Mouse (Mus musculus): Measurements from ENCODE around the gene Copa. TPM values are rescaled to one million over a fixed set of nuclear protein-coding genes. Genes with fewer than 3 reads are reported as not detected.

The Copa gene
- polyA plus RNA-seq, 1 experiment from 2014 or later, result 183 TPM

DNA sequence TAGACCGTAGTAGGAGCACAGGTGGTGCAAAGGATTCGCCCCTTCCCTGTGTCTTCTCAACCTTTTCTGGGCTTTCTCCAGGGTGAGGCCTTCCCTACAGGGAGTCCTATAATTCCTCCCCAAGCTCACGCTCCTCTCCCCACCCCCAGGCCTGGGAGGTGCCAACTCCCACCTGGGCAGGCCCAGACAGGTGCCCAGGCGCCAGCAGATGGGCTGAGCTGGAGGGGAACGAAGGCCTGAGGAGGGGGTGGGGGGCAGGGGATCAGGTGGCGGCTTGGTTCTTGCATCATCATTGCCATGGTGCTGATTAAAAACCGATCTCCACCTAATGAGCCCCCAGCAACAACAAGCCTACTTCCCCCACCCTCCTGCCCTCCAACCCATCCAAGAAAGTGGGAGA lies 23.5 kb upstream of the Copa start:
- H3K4me1 ChIP-seq (replicated peaks), result peaks cover 85% of the 10 kb centered on the region
- no peak overlapping the region for H3K9ac ChIP-seq
- no peak; the same call in 1 of the 2 replicates for ATAC-seq (ENCODE audit: low read depth)
- 0 out of 2 replicates have a peak overlapping the region, but pooled peaks have one; percentile 34 for H3K4me2 ChIP-seq
- H3K4me3 ChIP-seq, result no peak overlapping the region
- H3K36me3 ChIP-seq, result no peaks in the 10 kb centered on the region
- no peaks in the 10 kb centered on the region for H3K27me3 ChIP-seq
- H3K9me3 ChIP-seq, result no peaks in the 10 kb centered on the region
- peak overlapping the region; percentile 89 for H3K27ac ChIP-seq (replicated peaks)
- 33% methylated on average over 7 of the region's 7 CpGs for WGBS

GRCm38 (mm10) chr1:172060659-172061058 lies 21.7 kb upstream of the Copa start:
- Histone ChIP-seq H3K4me3 (no peak overlapping the region), H3K27me3 (no peaks in the 10 kb centered on the region), H3K9ac (peak overlapping the region; percentile 34; the same call in 1 of the 2 replicates), H3K36me3 (peaks cover 16% of the 10 kb centered on the region), H3K27ac (replicated peaks) (peak overlapping the region; percentile 89), H3K4me1 (replicated peaks) (peaks cover 87% of the 10 kb centered on the region), H3K9me3 (no peaks in the 10 kb centered on the region), H3K4me2 (peak overlapping the region; percentile 29; the same call in 1 of the 2 replicates)
- peak; percentile 41; the same call in 1 of the 2 replicates for ATAC-seq (ENCODE audit: low read depth)
- 27% methylated on average over 4 of the region's 4 CpGs for WGBS

DNA sequence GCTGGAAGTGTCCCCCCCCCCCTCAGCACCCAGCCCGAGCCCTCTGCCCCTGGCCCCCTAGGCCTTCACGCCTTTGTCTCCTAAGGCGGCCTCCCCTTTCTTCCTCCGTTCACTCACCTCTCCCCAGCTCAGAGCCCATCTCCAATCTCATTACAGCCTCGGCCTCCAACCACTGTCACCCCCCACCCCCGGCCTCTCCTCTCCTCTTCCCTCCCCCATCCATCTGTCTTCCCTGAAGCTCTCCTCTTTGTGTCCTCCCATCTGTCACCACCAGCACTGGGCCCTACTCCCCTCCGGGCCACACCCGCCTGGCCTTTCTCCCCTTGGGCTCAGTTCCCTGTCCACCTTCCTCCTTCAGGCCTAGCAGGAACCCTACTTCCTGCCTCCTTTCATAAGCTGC lies 21.1 kb upstream of the Copa start:
- 5% methylated on average over 8 of the region's 8 CpGs for WGBS
- H3K9ac ChIP-seq, result peak overlapping the region; percentile 34; the same call in 1 of the 2 replicates
- H3K36me3 ChIP-seq, result peaks cover 21% of the 10 kb centered on the region
- H3K4me3 ChIP-seq, result no peak overlapping the region
- peak overlapping the region; percentile 89 for H3K27ac ChIP-seq (replicated peaks)
- H3K27me3 ChIP-seq, result no peaks in the 10 kb centered on the region
- peak; percentile 17 for ATAC-seq (ENCODE audit: low read depth)
- H3K9me3 ChIP-seq, result no peaks in the 10 kb centered on the region
- peak overlapping the region; percentile 29; the same call in 1 of the 2 replicates for H3K4me2 ChIP-seq
- peaks cover 83% of the 10 kb centered on the region for H3K4me1 ChIP-seq (replicated peaks)

DNA sequence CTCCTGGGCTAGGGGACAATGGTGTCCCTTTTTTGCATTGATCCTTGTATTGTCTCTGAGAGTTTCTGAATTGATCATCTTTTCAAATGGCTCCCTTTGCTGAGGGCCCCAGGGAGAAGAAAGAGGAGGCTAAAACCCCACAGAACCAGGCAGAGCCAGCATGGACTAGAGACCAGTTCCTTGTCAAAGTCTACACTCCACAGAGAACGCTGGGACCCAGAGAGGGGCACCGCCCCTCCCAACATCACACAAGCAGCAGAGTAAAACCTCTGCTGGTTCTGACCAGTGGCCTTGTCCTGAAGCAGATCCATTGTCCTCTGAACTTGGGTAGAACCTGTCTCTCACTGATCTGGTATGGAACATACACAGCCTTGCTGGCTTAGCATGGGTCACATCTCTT lies 20.2 kb upstream of the Copa start:
- 83% methylated on average over 2 of the region's 2 CpGs for WGBS
- H3K4me1 ChIP-seq (replicated peaks), result peaks cover 76% of the 10 kb centered on the region
- no peak for ATAC-seq (ENCODE audit: low read depth)
- H3K27me3 ChIP-seq, result no peaks in the 10 kb centered on the region
- no peaks in the 10 kb centered on the region for H3K9me3 ChIP-seq
- H3K4me2 ChIP-seq, result no peak overlapping the region
- H3K4me3 ChIP-seq, result no peak overlapping the region
- no peak overlapping the region for H3K9ac ChIP-seq
- H3K27ac ChIP-seq (replicated peaks), result peak overlapping the region; percentile 89
- H3K36me3 ChIP-seq, result peaks cover 29% of the 10 kb centered on the region

- Histone ChIP-seq H3K36me3 (peaks cover 43% of the 10 kb centered on the region), H3K9ac (no peak overlapping the region), H3K9me3 (no peaks in the 10 kb centered on the region), H3K27ac (replicated peaks) (no peak overlapping the region; the same call in 1 of the 2 replicates), H3K4me3 (no peak overlapping the region), H3K4me2 (no peak overlapping the region), H3K4me1 (replicated peaks) (peaks cover 63% of the 10 kb centered on the region), H3K27me3 (no peaks in the 10 kb centered on the region)
- WGBS, result 29% methylated on average over 4 of the region's 4 CpGs
- ATAC-seq (ENCODE audit: low read depth), result no peak
These were observed 18.9 kb upstream of the Copa start for GRCm38 (mm10) chr1:172063291-172064023.

- peaks cover 51% of the 10 kb centered on the region for H3K4me1 ChIP-seq (replicated peaks)
- H3K27me3 ChIP-seq, result no peaks in the 10 kb centered on the region
- H3K36me3 ChIP-seq, result peaks cover 55% of the 10 kb centered on the region
- no peaks in the 10 kb centered on the region for H3K9me3 ChIP-seq
- peak overlapping the region; percentile 86 for H3K27ac ChIP-seq (replicated peaks)
- H3K4me3 ChIP-seq, result no peak overlapping the region
- H3K4me2 ChIP-seq, result no peak overlapping the region
- H3K9ac ChIP-seq, result 0 out of 2 replicates have a peak overlapping the region, but pooled peaks have one; percentile 41
- WGBS, result 44% methylated on average over 13 of the region's 13 CpGs
- peak; percentile 69 for ATAC-seq (ENCODE audit: low read depth)
These were observed 17.7 kb upstream of the Copa start for GRCm38 (mm10) chr1:172064613-172065141.

GRCm38 (mm10) chr1:172070227-172070626 lies 12.1 kb upstream of the Copa start:
- Histone ChIP-seq H3K27me3 (no peaks in the 10 kb centered on the region), H3K36me3 (peaks cover 99% of the 10 kb centered on the region), H3K27ac (replicated peaks) (no peak overlapping the region), H3K4me2 (no peak overlapping the region), H3K4me3 (no peak overlapping the region), H3K9me3 (no peaks in the 10 kb centered on the region), H3K4me1 (replicated peaks) (peaks cover 6% of the 10 kb centered on the region), H3K9ac (no peak overlapping the region)
- ATAC-seq (ENCODE audit: low read depth), result no peak
- 88% methylated on average over 6 of the region's 6 CpGs for WGBS

- Histone ChIP-seq H3K4me2 (no peak overlapping the region), H3K4me3 (no peak overlapping the region), H3K36me3 (peaks cover 100% of the 10 kb centered on the region), H3K9ac (no peak overlapping the region), H3K27ac (replicated peaks) (no peak overlapping the region), H3K9me3 (no peaks in the 10 kb centered on the region), H3K4me1 (replicated peaks) (no peaks in the 10 kb centered on the region), H3K27me3 (no peaks in the 10 kb centered on the region)
- WGBS, result 39% methylated on average over 4 of the region's 4 CpGs
- no peak; the same call in 1 of the 2 replicates for ATAC-seq (ENCODE audit: low read depth)
These were observed 10.8 kb upstream of the Copa start for GRCm38 (mm10) chr1:172071556-172071955.

DNA sequence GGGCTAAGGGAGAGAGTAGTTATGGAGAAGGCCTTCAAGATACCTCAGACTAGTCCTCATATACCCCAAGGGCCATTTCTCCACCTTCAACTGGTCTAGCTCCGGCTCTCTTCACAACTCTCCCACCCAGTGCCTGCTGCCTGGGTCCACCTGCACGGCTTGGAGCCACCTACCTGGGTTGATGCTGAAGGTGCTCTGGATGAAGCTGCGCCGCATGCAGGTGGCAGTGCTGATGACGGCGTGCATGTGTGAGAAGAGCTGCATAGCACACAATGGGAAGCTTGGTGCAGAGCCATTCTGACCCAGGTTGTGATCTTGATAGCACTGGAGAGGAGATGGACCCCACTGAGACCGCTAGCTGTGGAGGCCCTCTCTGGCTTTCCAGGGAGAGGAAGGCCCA lies 9.7 kb upstream of the Copa start:
- WGBS, result 94% methylated on average over 7 of the region's 7 CpGs
- Histone ChIP-seq H3K4me1 (replicated peaks) (no peaks in the 10 kb centered on the region), H3K27me3 (no peaks in the 10 kb centered on the region), H3K9me3 (no peaks in the 10 kb centered on the region), H3K27ac (replicated peaks) (0 out of 2 replicates have a peak overlapping the region, but pooled peaks have one; percentile 18), H3K36me3 (peaks cover 96% of the 10 kb centered on the region), H3K4me3 (no peak overlapping the region), H3K4me2 (no peak overlapping the region), H3K9ac (no peak overlapping the region)
- ATAC-seq (ENCODE audit: low read depth), result no peak

- Histone ChIP-seq H3K4me1 (replicated peaks) (peaks cover 9% of the 10 kb centered on the region), H3K4me3 (no peak overlapping the region), H3K9ac (no peak overlapping the region), H3K4me2 (no peak overlapping the region), H3K27me3 (no peaks in the 10 kb centered on the region), H3K36me3 (peaks cover 69% of the 10 kb centered on the region), H3K27ac (replicated peaks) (no peak overlapping the region), H3K9me3 (no peaks in the 10 kb centered on the region)
- WGBS, result 78% methylated on average over 5 of the region's 5 CpGs
- no peak for ATAC-seq (ENCODE audit: low read depth)
These were observed 4.3 kb upstream of the Copa start for GRCm38 (mm10) chr1:172077981-172078380.

DNA sequence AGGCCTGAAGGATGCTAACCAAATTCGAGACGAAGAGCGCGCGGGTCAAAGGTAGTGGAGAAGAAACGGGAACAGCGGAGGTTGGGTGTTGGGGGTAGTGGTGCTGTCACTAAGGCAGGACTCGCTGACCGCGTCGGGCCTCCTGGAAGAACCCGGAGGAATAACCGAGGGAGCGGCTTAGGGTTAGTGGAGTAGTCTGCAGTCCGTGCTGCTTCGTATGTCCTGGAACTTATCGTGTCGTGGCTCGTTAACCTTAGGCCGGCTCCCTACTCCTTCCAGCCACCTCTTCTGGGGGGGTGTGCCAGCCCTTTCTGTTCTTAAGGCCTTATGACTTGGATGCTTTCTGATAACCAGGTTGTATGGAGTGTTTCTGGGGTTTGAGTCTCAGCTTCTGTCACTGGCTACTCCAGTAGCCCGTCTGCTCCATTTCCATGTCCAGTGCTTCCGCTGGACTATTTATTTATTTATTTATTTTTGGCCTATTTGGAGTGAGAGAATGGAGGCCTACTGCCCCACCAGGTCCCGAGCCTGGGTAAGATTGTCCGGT lies 643 bp downstream of the Copa start:
- H3K9ac ChIP-seq, result peak overlapping the region; percentile 93
- ATAC-seq (ENCODE audit: low read depth), result peak; percentile 82
- H3K4me3 ChIP-seq, result peak overlapping the region; percentile 90
- no peaks in the 10 kb centered on the region for H3K9me3 ChIP-seq
- WGBS, result 3% methylated on average over 24 of the region's 24 CpGs
- H3K4me2 ChIP-seq, result peak overlapping the region; percentile 90
- H3K36me3 ChIP-seq, result peaks cover 23% of the 10 kb centered on the region
- peak overlapping the region; percentile 87 for H3K27ac ChIP-seq (replicated peaks)
- H3K27me3 ChIP-seq, result no peaks in the 10 kb centered on the region
- H3K4me1 ChIP-seq (replicated peaks), result peaks cover 33% of the 10 kb centered on the region

DNA sequence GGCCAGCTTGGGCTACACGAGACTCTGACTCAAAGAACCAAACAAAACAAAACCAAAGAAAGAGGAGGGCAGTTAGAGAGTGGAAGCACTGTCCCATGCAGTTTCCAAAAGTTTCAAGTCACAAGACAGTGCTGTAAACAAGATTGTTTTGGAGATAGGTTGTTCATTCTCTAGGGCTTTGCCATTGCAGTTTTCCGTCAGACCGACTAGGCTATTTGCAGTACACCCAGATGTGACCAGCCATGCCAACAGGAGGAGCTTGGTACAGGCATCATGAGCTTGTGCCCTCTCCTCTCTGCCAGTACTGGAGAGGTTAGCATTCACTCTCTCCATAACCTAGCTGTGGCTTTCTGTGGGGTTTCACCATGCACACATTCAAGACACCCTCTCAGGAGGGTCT lies 11.2 kb downstream of the Copa start:
- Histone ChIP-seq H3K36me3 (peaks cover 86% of the 10 kb centered on the region), H3K27me3 (no peaks in the 10 kb centered on the region), H3K27ac (replicated peaks) (no peak overlapping the region), H3K4me3 (no peak overlapping the region), H3K4me2 (no peak overlapping the region), H3K9ac (no peak overlapping the region), H3K9me3 (no peaks in the 10 kb centered on the region), H3K4me1 (replicated peaks) (0 out of 2 replicates have a peak, but pooled peaks cover 2% of the 10 kb centered on the region)
- 69% methylated on average over 3 of the region's 3 CpGs for WGBS
- ATAC-seq (ENCODE audit: low read depth), result no peak
